Mouse (Mus musculus): Measurements from ENCODE around the gene Adrb1. TPM values are rescaled to one million over a fixed set of nuclear protein-coding genes. Genes with fewer than 3 reads are reported as not detected.

Adrb1 gene
- total and polyA plus RNA-seq, 2 experiments from 2014 or later = 2.0 to 7.6 TPM

- 88% methylated on average over 4 of the region's 4 CpGs for WGBS
These were observed 37.7 kb downstream of the Adrb1 start for GRCm38 (mm10) chr19:56759740-56760139.

GRCm38 (mm10) chr19:56760306-56760940, 38.4 kb downstream of the Adrb1 start:
- no peak overlapping the region for H3K4me3 ChIP-seq (ENCODE audit: low read depth, low read length)
- no peaks in the 10 kb centered on the region for H3K36me3 ChIP-seq (ENCODE audit: insufficient read depth, low read length)
- H3K27ac ChIP-seq (ENCODE audit: low read depth, low read length) = no peak overlapping the region
- no peaks in the 10 kb centered on the region for H3K4me1 ChIP-seq (ENCODE audit: insufficient read depth, low read length)
- ATAC-seq (ENCODE audit: low FRiP score) = no peak
- H3K9ac ChIP-seq (replicated peaks; ENCODE audit: low read length, poor library complexity, severe bottlenecking) = no peak overlapping the region
- no peaks in the 10 kb centered on the region for H3K9me3 ChIP-seq (ENCODE audit: low read length)
- no peak for TF ChIP-seq CTCF (IDR thresholded peaks at IDR 0.05)
- no peak for DNase-seq (ENCODE audit: low spot score)
- H3K4me2 ChIP-seq (ENCODE audit: low read depth, low read length, poor library complexity, severe bottlenecking) = no peak overlapping the region
- 85% methylated on average over 8 of the region's 8 CpGs for WGBS
- H3K27me3 ChIP-seq (ENCODE audit: insufficient read depth, low read length) = no peaks in the 10 kb centered on the region

More at GRCm38 (mm10) chr19:56759740-56760139, 37.7 kb downstream of the Adrb1 start:
- Histone ChIP-seq H3K9ac (replicated peaks; ENCODE audit: low read length, poor library complexity, severe bottlenecking) (no peak overlapping the region), H3K9me3 (ENCODE audit: low read length) (no peaks in the 10 kb centered on the region), H3K27ac (ENCODE audit: low read depth, low read length) (no peak overlapping the region), H3K4me1 (ENCODE audit: insufficient read depth, low read length) (no peaks in the 10 kb centered on the region), H3K4me3 (ENCODE audit: low read depth, low read length) (no peak overlapping the region), H3K36me3 (ENCODE audit: insufficient read depth, low read length) (no peaks in the 10 kb centered on the region), H3K27me3 (ENCODE audit: insufficient read depth, low read length) (no peaks in the 10 kb centered on the region), H3K4me2 (ENCODE audit: low read depth, low read length, poor library complexity, severe bottlenecking) (no peak overlapping the region)
- TF ChIP-seq CTCF (IDR thresholded peaks at IDR 0.05) = no peak
- no peak for DNase-seq (ENCODE audit: low spot score)
- no peak for ATAC-seq (ENCODE audit: low FRiP score)

- WGBS = 92% methylated on average over 5 of the region's 5 CpGs
- H3K27ac ChIP-seq (ENCODE audit: low read depth, low read length) = no peak overlapping the region
- no peak for DNase-seq (ENCODE audit: low spot score)
- H3K9ac ChIP-seq (replicated peaks; ENCODE audit: low read length, poor library complexity, severe bottlenecking) = no peak overlapping the region
- H3K36me3 ChIP-seq (ENCODE audit: insufficient read depth, low read length) = no peaks in the 10 kb centered on the region
- no peak overlapping the region for H3K4me3 ChIP-seq (ENCODE audit: low read depth, low read length)
- TF ChIP-seq CTCF (IDR thresholded peaks at IDR 0.05) = no peak
- no peaks in the 10 kb centered on the region for H3K27me3 ChIP-seq (ENCODE audit: insufficient read depth, low read length)
- no peak overlapping the region for H3K4me2 ChIP-seq (ENCODE audit: low read depth, low read length, poor library complexity, severe bottlenecking)
- H3K4me1 ChIP-seq (ENCODE audit: insufficient read depth, low read length) = no peaks in the 10 kb centered on the region
- H3K9me3 ChIP-seq (ENCODE audit: low read length) = no peaks in the 10 kb centered on the region
- ATAC-seq (ENCODE audit: low FRiP score) = no peak
These were observed 39.1 kb downstream of the Adrb1 start for GRCm38 (mm10) chr19:56761096-56761495.

DNA sequence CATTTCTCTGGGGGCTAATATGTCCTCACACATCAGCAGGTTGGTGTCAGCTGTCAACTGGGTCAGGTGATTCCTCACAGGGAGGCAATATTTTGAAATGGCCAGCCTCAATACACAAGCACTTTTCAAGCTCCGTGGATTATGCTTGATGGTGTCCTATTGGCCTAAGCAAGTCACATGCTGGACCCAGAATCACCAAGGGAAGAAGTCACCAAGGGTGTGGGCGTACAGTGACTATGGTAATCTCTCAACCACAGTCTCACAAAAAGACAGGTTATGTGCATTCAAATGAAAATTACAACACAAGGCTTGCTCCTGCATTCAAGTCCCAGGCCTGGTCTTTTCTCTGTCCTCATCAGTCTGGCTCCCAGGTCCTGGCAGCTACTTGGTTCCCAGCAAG, 39.7 kb downstream of the Adrb1 start:
- ATAC-seq (ENCODE audit: low FRiP score) (no peak), DNase-seq (ENCODE audit: low spot score) (no peak)
- Histone ChIP-seq H3K36me3 (ENCODE audit: insufficient read depth, low read length) (no peaks in the 10 kb centered on the region), H3K27me3 (ENCODE audit: insufficient read depth, low read length) (no peaks in the 10 kb centered on the region), H3K4me2 (ENCODE audit: low read depth, low read length, poor library complexity, severe bottlenecking) (no peak overlapping the region), H3K27ac (ENCODE audit: low read depth, low read length) (no peak overlapping the region), H3K9ac (replicated peaks; ENCODE audit: low read length, poor library complexity, severe bottlenecking) (no peak overlapping the region), H3K4me3 (ENCODE audit: low read depth, low read length) (no peak overlapping the region), H3K4me1 (ENCODE audit: insufficient read depth, low read length) (no peaks in the 10 kb centered on the region), H3K9me3 (ENCODE audit: low read length) (no peaks in the 10 kb centered on the region)
- TF ChIP-seq CTCF (IDR thresholded peaks at IDR 0.05) = no peak
- WGBS = 90% methylated on average over 2 of the region's 2 CpGs

DNA sequence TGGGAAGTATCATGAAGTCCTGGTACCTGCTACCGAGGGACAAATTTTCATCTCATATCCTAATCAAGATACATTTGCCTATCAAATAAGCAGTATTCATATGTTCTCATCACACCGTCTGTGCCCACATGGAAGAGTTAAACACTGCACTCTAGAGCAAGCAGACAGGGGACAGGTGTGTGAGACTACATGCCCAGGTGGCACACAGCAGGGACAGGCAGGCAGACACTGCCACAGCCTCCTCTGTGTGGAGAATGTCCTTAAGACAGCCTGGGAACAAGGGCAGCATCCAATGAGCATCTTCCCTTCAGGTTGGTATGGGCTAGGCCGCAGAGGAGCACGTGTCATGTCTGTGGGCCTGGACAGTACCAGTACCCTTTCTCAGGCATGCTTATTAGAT, 40.7 kb downstream of the Adrb1 start:
- Histone ChIP-seq H3K4me1 (ENCODE audit: insufficient read depth, low read length) (no peaks in the 10 kb centered on the region), H3K4me2 (ENCODE audit: low read depth, low read length, poor library complexity, severe bottlenecking) (no peak overlapping the region), H3K27ac (ENCODE audit: low read depth, low read length) (no peak overlapping the region), H3K9ac (replicated peaks; ENCODE audit: low read length, poor library complexity, severe bottlenecking) (no peak overlapping the region), H3K9me3 (ENCODE audit: low read length) (no peaks in the 10 kb centered on the region), H3K4me3 (ENCODE audit: low read depth, low read length) (no peak overlapping the region), H3K27me3 (ENCODE audit: insufficient read depth, low read length) (no peaks in the 10 kb centered on the region), H3K36me3 (ENCODE audit: insufficient read depth, low read length) (no peaks in the 10 kb centered on the region)
- ATAC-seq (ENCODE audit: low FRiP score) = no peak
- DNase-seq (ENCODE audit: low spot score) = peak; percentile 22
- 94% methylated on average over 4 of the region's 4 CpGs for WGBS
- no peak for TF ChIP-seq CTCF (IDR thresholded peaks at IDR 0.05)

DNA sequence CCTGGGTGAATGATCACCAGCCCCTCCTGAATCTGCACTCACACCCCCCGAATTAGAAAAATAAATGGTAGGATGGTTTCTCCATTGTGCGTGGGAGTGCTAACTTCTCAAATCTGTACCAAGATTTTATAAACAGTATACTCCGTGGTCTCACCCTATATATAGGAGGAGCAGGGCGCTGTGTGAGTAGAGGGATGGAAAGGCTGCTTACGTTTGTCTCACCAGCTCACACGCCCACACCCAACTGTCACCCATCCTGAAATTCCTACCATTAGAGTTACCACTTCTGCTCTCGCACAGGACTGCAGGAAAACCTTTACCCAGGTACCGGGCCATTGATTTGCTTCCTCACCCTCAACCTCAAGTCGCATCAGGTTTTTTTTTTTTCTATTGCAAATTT, 47.0 kb downstream of the Adrb1 start:
- Histone ChIP-seq H3K9me3 (ENCODE audit: low read length) (no peaks in the 10 kb centered on the region), H3K4me1 (ENCODE audit: insufficient read depth, low read length) (no peaks in the 10 kb centered on the region), H3K4me3 (ENCODE audit: low read depth, low read length) (no peak overlapping the region), H3K27ac (ENCODE audit: low read depth, low read length) (no peak overlapping the region), H3K36me3 (ENCODE audit: insufficient read depth, low read length) (no peaks in the 10 kb centered on the region), H3K4me2 (ENCODE audit: low read depth, low read length, poor library complexity, severe bottlenecking) (no peak overlapping the region), H3K9ac (replicated peaks; ENCODE audit: low read length, poor library complexity, severe bottlenecking) (no peak overlapping the region), H3K27me3 (ENCODE audit: insufficient read depth, low read length) (no peaks in the 10 kb centered on the region)
- WGBS = 91% methylated on average over 9 of the region's 9 CpGs
- no peak for TF ChIP-seq CTCF (IDR thresholded peaks at IDR 0.05)
- DNase-seq (ENCODE audit: low spot score) = no peak
- ATAC-seq (ENCODE audit: low FRiP score) = no peak

Data from midbrain, postnatal 0 days (tissue).